Comparison of ENCODE assay signal across 22 mouse cellular contexts in the genomic region with DNA sequence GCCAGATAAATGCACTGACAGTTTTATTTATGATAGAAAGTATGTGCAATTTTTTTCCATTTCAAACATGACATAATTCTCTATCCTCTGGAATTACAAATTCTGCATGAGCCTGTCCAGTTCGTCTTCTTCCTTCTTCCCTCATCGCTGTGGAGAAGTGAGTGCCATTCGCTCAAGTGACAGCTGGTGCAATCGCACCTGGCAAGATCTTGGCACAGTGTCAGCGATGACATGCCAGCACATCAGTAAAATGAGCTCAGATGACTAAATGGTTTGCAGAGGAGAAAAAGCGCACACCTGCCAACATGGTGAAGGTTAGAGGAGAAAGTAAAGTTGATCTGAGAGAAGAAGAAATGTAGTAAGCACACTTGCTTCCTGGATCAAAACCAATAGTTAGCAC.
DNase-seq lines count a peak whose midpoint lies in the region; ATAC-seq and TF ChIP-seq lines count a peak whose summit lies in the region.
"Had no signal": no experiment of that assay in that cellular context is flagged by ENCODE, and none has a peak within 500 bp of the region (broad histone marks: within the 10 kb centered on the region; RNA-seq: fewer than 3 reads in every experiment).

No protein-coding gene starts in this region.

- no peak overlapping the region for H3K4me2 ChIP-seq in embryonic facial prominence, embryonic 14.5 days (ENCODE audit: low read depth, low read length)
- H3K4me2 ChIP-seq in hindbrain, embryonic 14.5 days (replicated peaks) = no peak overlapping the region
- H3K4me2 ChIP-seq in hindbrain, embryonic 16.5 days (ENCODE audit: low read length) = no peak overlapping the region
- H3K4me2 ChIP-seq in midbrain, embryonic 14.5 days (ENCODE audit: low read length) = no peak overlapping the region
- no peak overlapping the region for H3K4me2 ChIP-seq in midbrain, embryonic 11.5 days
- H3K4me2 ChIP-seq in myocyte (ENCODE audit: low read depth) = no peak overlapping the region
- H3K4me2 ChIP-seq: embryonic facial prominence, embryonic 12.5 days; forebrain, embryonic 12.5 days; heart, embryonic 12.5 days; intestine, embryonic 15.5 days had no signal

- no peaks in the 10 kb centered on the region for H3K27me3 ChIP-seq in embryonic facial prominence, embryonic 14.5 days (replicated peaks; ENCODE audit: control insufficient read depth, insufficient read depth, low read length)
- H3K27me3 ChIP-seq in embryonic facial prominence, embryonic 10.5 days (replicated peaks; ENCODE audit: low read depth, poor library complexity, severe bottlenecking) = no peaks in the 10 kb centered on the region
- H3K27me3 ChIP-seq in hindbrain, embryonic 14.5 days (ENCODE audit: control insufficient read depth, insufficient read depth, low read length) = no peaks in the 10 kb centered on the region
- no peaks in the 10 kb centered on the region for H3K27me3 ChIP-seq in hindbrain, embryonic 16.5 days (replicated peaks; ENCODE audit: control insufficient read depth, insufficient read depth, low read length)
- no peaks in the 10 kb centered on the region for H3K27me3 ChIP-seq in midbrain, embryonic 14.5 days (ENCODE audit: control insufficient read depth, insufficient read depth, low read length)
- H3K27me3 ChIP-seq in midbrain, embryonic 11.5 days (ENCODE audit: control insufficient read depth, insufficient read depth, low read length) = no peaks in the 10 kb centered on the region
- no peaks in the 10 kb centered on the region for H3K27me3 ChIP-seq in myocyte (ENCODE audit: control insufficient read depth, insufficient read depth, insufficient read length)
- H3K27me3 ChIP-seq: CH12.LX; embryonic facial prominence, embryonic 12.5 days; forebrain, embryonic 12.5 days; heart, embryonic 12.5 days; intestine, embryonic 15.5 days; Patski had no signal

- no peak for ATAC-seq in embryonic facial prominence, embryonic 14.5 days (ENCODE audit: low read depth)
- no peak for ATAC-seq in hindbrain, embryonic 14.5 days (ENCODE audit: low FRiP score)
- ATAC-seq in hindbrain, embryonic 16.5 days = no peak
- no peak for ATAC-seq in midbrain, embryonic 14.5 days (ENCODE audit: low FRiP score, low TSS enrichment)
- no peak for ATAC-seq in midbrain, embryonic 11.5 days (ENCODE audit: low FRiP score)
- ATAC-seq: activated CD4-positive, CD25-positive, alpha-beta regulatory T cell, adult 4 months; intestine, embryonic 15.5 days; Patski had no signal

- H3K4me3 ChIP-seq in embryonic facial prominence, embryonic 14.5 days (ENCODE audit: low read depth, low read length) = no peak overlapping the region
- no peak overlapping the region for H3K4me3 ChIP-seq in embryonic facial prominence, embryonic 10.5 days
- H3K4me3 ChIP-seq in hindbrain, embryonic 14.5 days (replicated peaks; ENCODE audit: low read length) = no peak overlapping the region
- no peak overlapping the region for H3K4me3 ChIP-seq in hindbrain, embryonic 16.5 days (ENCODE audit: low read length)
- no peak overlapping the region for H3K4me3 ChIP-seq in midbrain, embryonic 14.5 days (replicated peaks; ENCODE audit: low read depth, low read length)
- no peak overlapping the region for H3K4me3 ChIP-seq in midbrain, embryonic 11.5 days (ENCODE audit: low read depth, low read length)
- no peak overlapping the region for H3K4me3 ChIP-seq in myocyte
- H3K4me3 ChIP-seq: embryonic facial prominence, embryonic 12.5 days; forebrain, embryonic 12.5 days; heart, adult 2 months; heart, embryonic 12.5 days; hindbrain, embryonic 10.5 days; intestine, embryonic 15.5 days had no signal

- H3K36me3 ChIP-seq in embryonic facial prominence, embryonic 14.5 days (ENCODE audit: control insufficient read depth, insufficient read depth, low read length) = no peaks in the 10 kb centered on the region
- H3K36me3 ChIP-seq in embryonic facial prominence, embryonic 10.5 days (replicated peaks) = no peaks in the 10 kb centered on the region
- no peaks in the 10 kb centered on the region for H3K36me3 ChIP-seq in hindbrain, embryonic 14.5 days (replicated peaks; ENCODE audit: control insufficient read depth, insufficient read depth)
- no peaks in the 10 kb centered on the region for H3K36me3 ChIP-seq in hindbrain, embryonic 16.5 days (ENCODE audit: control insufficient read depth, insufficient read depth, low read length)
- H3K36me3 ChIP-seq in midbrain, embryonic 14.5 days (ENCODE audit: control insufficient read depth, insufficient read depth, low read length) = no peaks in the 10 kb centered on the region
- H3K36me3 ChIP-seq in midbrain, embryonic 11.5 days (ENCODE audit: control insufficient read depth, insufficient read depth, low read length) = no peaks in the 10 kb centered on the region
- H3K36me3 ChIP-seq in myocyte (ENCODE audit: control insufficient read depth, insufficient read depth) = no peaks in the 10 kb centered on the region
- H3K36me3 ChIP-seq: embryonic facial prominence, embryonic 12.5 days; forebrain, embryonic 12.5 days; heart, embryonic 12.5 days; hindbrain, embryonic 10.5 days; intestine, embryonic 15.5 days had no signal

- no peak overlapping the region for H3ac ChIP-seq in myocyte (ENCODE audit: control insufficient read depth, insufficient read length)

- H3K4me1 ChIP-seq in embryonic facial prominence, embryonic 14.5 days (ENCODE audit: control insufficient read depth, insufficient read depth, low read length) = no peaks in the 10 kb centered on the region
- H3K4me1 ChIP-seq in embryonic facial prominence, embryonic 10.5 days = no peaks in the 10 kb centered on the region
- H3K4me1 ChIP-seq in hindbrain, embryonic 14.5 days (replicated peaks; ENCODE audit: control insufficient read depth, insufficient read depth, low read length) = no peaks in the 10 kb centered on the region
- H3K4me1 ChIP-seq in hindbrain, embryonic 16.5 days (ENCODE audit: control insufficient read depth, insufficient read depth, low read depth, low read length) = no peaks in the 10 kb centered on the region
- no peaks in the 10 kb centered on the region for H3K4me1 ChIP-seq in midbrain, embryonic 14.5 days (ENCODE audit: control insufficient read depth, insufficient read depth, low read length)
- H3K4me1 ChIP-seq in midbrain, embryonic 11.5 days (ENCODE audit: control insufficient read depth, insufficient read depth, low read length) = no peaks in the 10 kb centered on the region
- H3K4me1 ChIP-seq: embryonic facial prominence, embryonic 12.5 days; forebrain, embryonic 12.5 days; heart, embryonic 12.5 days; hindbrain, embryonic 10.5 days; intestine, embryonic 15.5 days had no signal

- H3K27ac ChIP-seq in embryonic facial prominence, embryonic 14.5 days (replicated peaks; ENCODE audit: low read depth, low read length) = no peak overlapping the region
- no peak overlapping the region for H3K27ac ChIP-seq in embryonic facial prominence, embryonic 10.5 days (replicated peaks)
- H3K27ac ChIP-seq in hindbrain, embryonic 14.5 days = no peak overlapping the region
- no peak overlapping the region for H3K27ac ChIP-seq in hindbrain, embryonic 16.5 days (ENCODE audit: low read depth, low read length)
- no peak overlapping the region for H3K27ac ChIP-seq in midbrain, embryonic 14.5 days (replicated peaks; ENCODE audit: low read depth, low read length)
- H3K27ac ChIP-seq in midbrain, embryonic 11.5 days (ENCODE audit: low read depth, low read length) = no peak overlapping the region
- H3K27ac ChIP-seq: embryonic facial prominence, embryonic 12.5 days; forebrain, embryonic 12.5 days; heart, adult 2 months; hindbrain, embryonic 10.5 days; intestine, embryonic 15.5 days had no signal

- H3K9ac ChIP-seq in embryonic facial prominence, embryonic 14.5 days (ENCODE audit: low read depth, low read length) = no peak overlapping the region
- no peak overlapping the region for H3K9ac ChIP-seq in hindbrain, embryonic 14.5 days
- no peak overlapping the region for H3K9ac ChIP-seq in hindbrain, embryonic 16.5 days (ENCODE audit: low read depth, low read length)
- no peak overlapping the region for H3K9ac ChIP-seq in midbrain, embryonic 14.5 days (replicated peaks; ENCODE audit: low read length)
- H3K9ac ChIP-seq in midbrain, embryonic 11.5 days (ENCODE audit: low read length) = no peak overlapping the region
- H3K9ac ChIP-seq: embryonic facial prominence, embryonic 12.5 days; forebrain, embryonic 12.5 days; heart, embryonic 12.5 days; intestine, embryonic 15.5 days had no signal

- no peaks in the 10 kb centered on the region for H3K79me2 ChIP-seq in myocyte (ENCODE audit: control insufficient read depth, insufficient read depth)

- WGBS in embryonic facial prominence, embryonic 14.5 days = 74% methylated on average over 6 of the region's 6 CpGs
- WGBS in embryonic facial prominence, embryonic 10.5 days = 93% methylated on average over 6 of the region's 6 CpGs
- 74% methylated on average over 6 of the region's 6 CpGs for WGBS in hindbrain, embryonic 14.5 days
- 77% methylated on average over 6 of the region's 6 CpGs for WGBS in hindbrain, embryonic 16.5 days
- WGBS in midbrain, embryonic 14.5 days = 87% methylated on average over 6 of the region's 6 CpGs
- WGBS in midbrain, embryonic 11.5 days = 92% methylated on average over 6 of the region's 6 CpGs

- no peaks in the 10 kb centered on the region for H3K9me3 ChIP-seq in embryonic facial prominence, embryonic 14.5 days (ENCODE audit: control insufficient read depth, low read length)
- H3K9me3 ChIP-seq in embryonic facial prominence, embryonic 10.5 days = no peaks in the 10 kb centered on the region
- H3K9me3 ChIP-seq in hindbrain, embryonic 14.5 days (ENCODE audit: control insufficient read depth, low read length) = no peaks in the 10 kb centered on the region
- no peaks in the 10 kb centered on the region for H3K9me3 ChIP-seq in hindbrain, embryonic 16.5 days (ENCODE audit: control insufficient read depth, low read length)
- no peaks in the 10 kb centered on the region for H3K9me3 ChIP-seq in midbrain, embryonic 14.5 days (ENCODE audit: control insufficient read depth, low read length)
- no peaks in the 10 kb centered on the region for H3K9me3 ChIP-seq in midbrain, embryonic 11.5 days (ENCODE audit: control insufficient read depth, low read length)
- H3K9me3 ChIP-seq: embryonic facial prominence, embryonic 12.5 days; forebrain, embryonic 12.5 days; heart, embryonic 12.5 days; hindbrain, embryonic 10.5 days; intestine, embryonic 15.5 days had no signal

- peak; percentile 44 for DNase-seq in embryonic facial prominence, embryonic 14.5 days (ENCODE audit: low spot score)
- DNase-seq in embryonic facial prominence, embryonic 10.5 days (ENCODE audit: low spot score) = no peak
- DNase-seq in hindbrain, embryonic 14.5 days (ENCODE audit: low spot score) = peak; percentile 42
- peak; percentile 2 for DNase-seq in midbrain, embryonic 14.5 days
- no peak for DNase-seq in midbrain, embryonic 11.5 days (ENCODE audit: low spot score, missing footprints)
- DNase-seq: adrenal gland, postnatal 25 days; cerebellum, adult 11 months; cerebellum, adult 9-10 months; embryo, embryonic 11 days; gastrocnemius, postnatal 36 days; heart, adult 2 months; kidney, adult 2 months had no signal

- TF ChIP-seq POLR2A in myocyte (IDR thresholded peaks at IDR 0.05; ENCODE audit: insufficient read length, low read depth) = no peak

TF ChIP-seq in myocyte, 11 proteins besides CTCF, POLR2A, EP300 and RAD21 (continues in another document):
- TF ChIP-seq MYOD1 (IDR thresholded peaks at IDR 0.05; ENCODE audit: control insufficient read depth in 1 of 3, insufficient read length in 2 of 3, low read depth in 2 of 3) (peak in 2 of 3 experiments; percentile 65 to 78), E2F4 (IDR thresholded peaks at IDR 0.05; ENCODE audit: insufficient read depth) (no peak)

Comparison
In these comparisons a context has a peak if more than half of its experiments do, and no peak if none do; other contexts are left out.
1. DNase-seq: peak in embryonic facial prominence, embryonic 14.5 days (single experiment), hindbrain, embryonic 14.5 days (single experiment) and midbrain, embryonic 14.5 days (single experiment); none in embryonic facial prominence, embryonic 10.5 days (single experiment) and midbrain, embryonic 11.5 days (single experiment).